Mouse (Mus musculus) gastrocnemius, adult 2 months (tissue): ENCODE data around the gene Pelo. TPM values are rescaled to one million over a fixed set of nuclear protein-coding genes. Genes with fewer than 3 reads are reported as not detected.

Source experiments
- DNase-seq: peaks from one replicate; pipeline ENCODE4 v3.0.0; 2022
- H3K27ac ChIP-seq: fragments of 200-600 bp; 2 replicates; pipeline ENCODE4 v1.8.1; 2022; ENCODE audit warnings: mild to moderate bottlenecking
- H3K4me3 ChIP-seq: fragments of 200-600 bp; 2 replicates; pipeline ENCODE4 v1.8.1; 2022; ENCODE audit warnings: mild to moderate bottlenecking, moderate library complexity
- CTCF ChIP-seq: fragments of 200-600 bp; IDR thresholded peaks from 2 replicates; pipeline ENCODE4 v1.8.1; 2022; ENCODE audit warnings: antibody characterized with exemption, mild to moderate bottlenecking, moderate library complexity
- intact Hi-C: fragments of 180-260 bp; cut with DNase I; formaldehyde crosslinking; loops from one replicate; pipeline ENCODE4 v1.15.1; 2025
- total RNA-seq, 2 experiments: library from RNA; stranded (reverse); gene quantifications; 2 replicates each; pipeline ENCODE4 v1.2.3; 2021

The Pelo gene
- total RNA-seq, 2 experiments from 2014 or later: 10.5 to 10.7 TPM

DNA sequence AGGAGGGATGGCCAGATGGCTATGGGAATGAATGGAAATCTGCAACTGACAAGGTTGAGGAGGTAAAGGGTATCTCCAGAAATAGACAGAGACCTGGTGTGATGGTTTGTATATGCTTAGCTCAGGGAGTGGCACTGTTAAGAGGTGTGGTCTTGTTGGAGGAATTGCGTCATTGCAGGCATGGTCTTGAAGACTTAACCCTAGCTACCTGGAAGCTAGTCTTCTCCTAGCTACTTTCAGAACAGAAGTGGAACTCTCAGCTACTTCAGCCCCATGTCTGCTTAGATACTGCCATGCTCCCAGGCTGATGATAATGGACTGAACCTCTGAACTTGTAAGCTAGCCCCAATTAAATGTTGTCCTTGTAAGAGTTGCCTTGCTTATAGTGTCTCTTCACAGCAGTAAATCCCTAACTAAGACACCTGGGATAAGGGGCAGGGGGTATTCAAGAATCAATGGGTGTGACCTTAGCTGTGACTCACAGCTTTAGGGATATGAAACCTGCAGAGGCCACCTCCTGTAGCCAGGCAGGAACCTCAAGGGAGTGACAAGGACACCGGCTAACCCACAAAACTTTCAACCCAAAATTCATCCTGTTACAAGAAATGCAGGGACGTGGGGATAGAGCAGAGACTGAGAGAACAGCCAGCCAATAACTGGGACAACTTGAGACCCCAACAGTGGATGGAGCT, 27.1 kb upstream of the Pelo start:
- DNase-seq: no peak
- intact Hi-C loops: no loop called here
- H3K27ac ChIP-seq: no peak overlapping the region
- H3K4me3 ChIP-seq: no peak overlapping the region
- no peak for TF ChIP-seq CTCF

DNA sequence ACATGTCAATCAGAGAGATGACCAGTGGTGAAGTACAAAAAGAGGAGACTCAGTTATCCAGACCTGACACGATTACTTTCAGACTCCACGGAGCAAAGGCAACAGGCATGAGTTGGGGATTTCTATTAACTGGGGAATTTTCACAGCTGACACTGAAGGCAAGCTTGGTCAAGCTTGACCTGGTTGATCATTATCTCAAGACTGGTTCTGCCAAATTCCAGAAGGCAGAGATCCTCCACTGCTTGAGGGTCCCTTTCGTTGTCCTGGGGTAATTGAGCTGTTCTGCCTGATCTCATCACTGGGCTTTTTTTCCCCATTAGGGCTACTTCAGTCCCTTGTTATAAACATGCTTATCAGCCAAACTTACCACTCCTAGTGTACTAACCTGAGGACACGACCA, 19.6 kb upstream of the Pelo start:
- no peak for TF ChIP-seq CTCF
- intact Hi-C loops: no loop called here
- no peak overlapping the region for H3K27ac ChIP-seq

DNA sequence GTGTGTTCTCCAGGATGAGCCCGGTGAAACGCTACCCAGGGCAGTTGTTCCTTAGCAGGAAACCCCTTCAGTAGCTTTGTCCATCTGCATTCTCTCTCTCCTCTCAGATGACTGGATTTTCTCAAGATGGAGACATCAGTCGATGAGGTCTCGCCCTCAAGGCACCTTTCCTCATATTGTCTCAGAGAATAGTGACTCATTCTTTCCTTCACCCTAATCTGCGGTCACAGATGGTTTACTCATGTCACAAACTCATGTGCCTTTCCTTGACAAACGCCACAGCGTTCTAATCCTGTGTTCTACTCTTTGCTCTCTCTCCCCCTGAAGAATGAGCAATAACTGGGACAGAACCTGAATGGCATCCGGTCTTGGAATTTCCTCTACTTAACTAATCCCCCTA, 17.4 kb upstream of the Pelo start:
- TF ChIP-seq CTCF: no peak
- DNase-seq: no peak
- Histone ChIP-seq H3K4me3 (no peak overlapping the region), H3K27ac (peak overlapping the region; percentile 73)
- intact Hi-C loops: no loop called here

More for the DNA sequence above, 19.6 kb upstream of the Pelo start:
- no peak overlapping the region for H3K4me3 ChIP-seq
- no peak for DNase-seq

DNA sequence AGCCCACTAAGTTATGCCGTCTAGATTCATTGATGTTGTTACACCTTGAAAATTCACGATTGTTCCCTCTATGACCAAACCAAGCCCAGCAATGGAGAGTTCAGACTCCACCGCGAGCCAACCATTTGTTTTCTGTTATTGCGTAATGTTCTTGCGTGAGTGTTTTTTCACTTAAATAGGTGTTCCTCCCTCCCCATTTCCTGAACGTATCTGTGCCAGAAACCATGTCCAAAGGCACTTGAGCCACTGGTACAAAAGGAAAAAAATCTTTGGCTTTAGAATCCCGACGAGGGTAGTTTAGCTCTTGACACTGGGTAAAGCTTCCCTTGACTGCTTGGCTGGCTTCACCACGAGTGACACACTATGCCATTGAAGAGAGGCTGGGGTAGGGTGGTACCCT, 16.2 kb upstream of the Pelo start:
- TF ChIP-seq CTCF: no peak
- peak; percentile 43 for DNase-seq
- Histone ChIP-seq H3K4me3 (no peak overlapping the region), H3K27ac (peak overlapping the region; percentile 73)
- intact Hi-C loops: no loop called here

DNA sequence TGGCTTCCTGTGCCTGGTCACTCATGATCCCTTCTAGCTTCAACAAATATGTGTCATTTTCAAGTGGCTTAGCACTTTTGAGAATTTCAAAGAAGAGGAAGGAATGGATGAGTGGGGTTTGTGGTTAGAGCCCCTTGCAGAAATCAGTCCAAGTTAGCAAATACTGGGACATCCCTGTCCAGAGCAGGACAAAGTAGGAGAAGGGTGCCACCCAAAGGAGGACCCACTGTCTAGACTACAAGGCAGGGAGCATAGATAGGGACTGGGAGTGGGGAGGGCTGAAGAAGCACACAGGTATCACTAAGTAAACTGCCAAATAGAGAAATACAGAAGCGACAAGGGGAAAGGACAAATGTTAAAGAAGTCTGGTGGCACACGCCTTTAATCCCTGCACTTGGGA, 12.8 kb upstream of the Pelo start:
- Histone ChIP-seq H3K27ac (peak overlapping the region; percentile 58), H3K4me3 (no peak overlapping the region)
- 0 out of 2 replicates have a peak, but pooled peaks have one; percentile 1 for TF ChIP-seq CTCF
- intact Hi-C loops: no loop called here
- DNase-seq: no peak

DNA sequence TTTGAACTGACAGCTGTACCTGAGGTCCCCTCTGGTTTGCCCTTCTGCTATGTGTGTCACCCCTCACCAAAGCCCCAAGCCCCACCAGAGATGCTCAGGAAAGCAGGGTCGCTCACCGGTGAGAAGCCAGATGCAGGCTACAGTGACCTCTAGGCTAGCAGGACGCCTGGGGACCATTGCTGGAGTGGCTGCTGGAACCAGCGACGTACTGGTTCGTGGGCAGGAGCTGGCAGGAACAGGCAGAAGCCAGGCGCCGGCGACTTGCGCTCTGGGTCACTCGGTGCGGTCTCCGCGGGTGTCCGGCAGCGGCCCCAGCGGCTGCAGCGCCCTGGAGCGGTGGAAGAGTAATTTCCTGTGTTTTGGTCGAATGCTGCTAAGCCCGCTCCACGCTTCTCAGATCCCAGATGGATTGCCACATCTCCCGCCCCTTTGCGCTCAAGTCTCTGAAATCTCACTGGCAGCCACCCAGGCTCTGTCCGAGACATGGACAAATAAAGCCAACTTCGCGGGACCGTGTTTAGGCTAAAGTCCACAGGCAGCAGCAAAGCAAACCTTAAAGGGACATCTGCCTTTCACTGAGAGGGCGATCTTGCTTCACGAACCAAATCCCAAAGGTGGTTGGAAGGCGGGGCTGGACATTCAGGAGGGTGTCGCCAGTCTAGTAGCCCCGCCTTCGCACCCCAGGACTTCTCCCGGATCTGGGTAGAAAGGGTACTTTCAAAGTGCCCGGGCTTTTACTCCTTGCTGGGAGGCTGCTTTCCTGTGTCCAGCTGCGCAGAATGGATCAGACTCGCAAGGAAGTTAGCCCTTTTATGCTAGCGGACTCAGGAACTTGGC, 11.6 kb upstream of the Pelo start, which contains the start of the genes Gm49395 and Itga1:
Gene Gm49395 (minus strand): TSS at position 567 of the 837 bp plus-strand sequence.
Gene Itga1 (minus strand): TSS at position 610 of the 837 bp plus-strand sequence.
- Histone ChIP-seq H3K27ac (peak within 1 kb of the TSS; percentile 89), H3K4me3 (peak within 1 kb of the TSS; percentile 82)
- peak; percentile 43 for TF ChIP-seq CTCF
- DNase-seq: peak; percentile 85
- intact Hi-C loops: no loop called here

DNA sequence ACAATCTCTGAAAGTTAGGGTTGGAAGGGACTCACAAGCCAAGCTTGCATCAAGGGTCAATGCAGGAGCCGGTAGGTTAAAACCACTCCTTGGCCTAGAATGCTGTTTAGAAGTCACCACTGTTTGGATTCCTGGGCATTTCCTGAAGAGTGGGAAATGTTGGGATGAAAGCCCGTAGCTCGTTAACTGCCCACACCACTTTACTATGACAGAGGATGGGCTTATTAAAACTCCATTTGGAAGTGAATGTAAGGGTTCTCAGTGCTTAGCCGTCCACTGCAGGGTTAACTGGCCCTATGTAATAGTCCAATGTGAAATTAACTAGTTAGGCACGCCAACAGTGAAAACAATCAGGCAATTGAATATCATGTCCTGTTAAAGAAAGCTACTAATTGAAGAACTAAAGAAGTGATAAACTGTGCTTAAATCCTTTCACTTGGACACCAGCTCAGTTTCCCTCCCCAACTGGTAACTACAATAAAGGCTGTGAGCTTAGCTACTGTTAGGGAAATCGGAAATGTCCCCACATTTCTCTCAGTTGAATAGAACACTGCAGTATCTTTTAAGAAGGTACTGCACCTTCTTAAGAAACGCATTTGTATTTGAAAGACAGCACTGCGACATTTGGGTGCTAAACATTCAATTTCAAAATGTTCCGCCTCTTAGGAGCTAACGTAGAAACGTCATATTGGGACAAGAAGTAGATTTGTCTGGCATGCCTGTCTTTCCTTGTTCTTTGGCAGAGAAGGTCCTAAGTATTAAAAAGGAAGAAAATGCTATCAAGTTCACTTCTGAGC, 10.6 kb upstream of the Pelo start:
- TF ChIP-seq CTCF: no peak
- no peak for DNase-seq
- Histone ChIP-seq H3K27ac (peak overlapping the region; percentile 89), H3K4me3 (peak overlapping the region; percentile 82)
- intact Hi-C loops: no loop called here

DNA sequence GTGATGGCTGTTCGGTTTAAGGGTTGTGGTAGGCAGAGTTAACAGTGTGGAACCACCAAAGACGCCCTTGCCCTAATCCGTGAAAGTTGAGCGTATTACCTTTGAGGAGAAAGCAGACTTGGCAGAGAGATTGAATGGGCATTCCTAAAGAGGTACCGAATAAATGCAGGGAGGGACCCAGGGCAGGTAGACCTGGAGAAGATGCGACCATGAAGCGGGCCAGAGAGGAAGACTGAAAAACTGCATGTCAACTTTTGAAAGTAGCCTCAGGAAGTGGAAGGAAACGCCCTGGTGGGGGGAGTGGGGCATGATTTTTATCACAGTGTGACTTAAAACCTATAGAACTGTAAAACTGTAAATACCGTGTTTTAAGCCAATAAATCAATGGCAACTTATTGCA, 9.4 kb upstream of the Pelo start:
- intact Hi-C loops: no loop called here
- Histone ChIP-seq H3K27ac (peak overlapping the region; percentile 89), H3K4me3 (peak overlapping the region; percentile 82)
- TF ChIP-seq CTCF: no peak
- DNase-seq: no peak

DNA sequence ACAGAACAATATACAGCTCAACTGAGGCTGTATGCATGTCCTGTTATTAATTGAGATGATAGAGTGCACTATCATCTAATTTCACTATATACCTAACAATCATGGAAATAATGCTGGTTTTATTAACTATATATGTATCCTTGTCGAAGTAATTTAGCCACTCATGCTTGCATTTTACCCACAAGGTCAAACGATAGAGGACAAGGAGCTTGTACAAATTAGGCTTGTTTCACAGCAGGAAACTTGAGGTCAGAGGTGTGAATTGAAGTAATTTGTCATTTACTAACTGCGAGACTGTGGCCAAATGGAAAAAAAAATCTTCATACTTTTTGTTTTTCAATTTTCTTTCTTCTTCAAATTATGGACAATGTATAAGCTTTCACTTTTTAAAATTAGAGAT, 8.2 kb upstream of the Pelo start:
- no peak for TF ChIP-seq CTCF
- intact Hi-C loops: no loop called here
- DNase-seq: no peak
- Histone ChIP-seq H3K4me3 (peak overlapping the region; percentile 82), H3K27ac (peak overlapping the region; percentile 89)

DNA sequence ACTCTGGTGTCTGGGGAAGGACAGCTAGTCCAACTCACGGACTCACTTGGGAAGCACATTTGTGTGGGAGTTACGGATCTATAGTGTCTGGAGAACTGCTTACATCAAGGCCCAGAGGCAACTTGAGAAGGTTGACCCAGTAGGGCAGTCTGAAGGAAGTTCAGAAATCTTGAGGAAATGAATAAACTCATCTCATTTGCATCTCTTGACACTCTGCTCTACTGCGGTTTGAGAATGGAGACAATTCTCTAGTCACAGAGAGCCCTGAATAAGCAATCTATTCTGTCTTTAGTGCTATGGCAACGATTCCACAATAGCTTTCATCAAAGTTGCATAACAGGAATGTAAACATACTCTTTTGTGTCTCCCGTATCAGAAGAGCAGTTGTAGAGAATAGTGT, 7.0 kb upstream of the Pelo start:
- Histone ChIP-seq H3K27ac (peak overlapping the region; percentile 57), H3K4me3 (peak overlapping the region; percentile 46)
- no peak for TF ChIP-seq CTCF
- intact Hi-C loops: no loop called here
- DNase-seq: no peak

DNA sequence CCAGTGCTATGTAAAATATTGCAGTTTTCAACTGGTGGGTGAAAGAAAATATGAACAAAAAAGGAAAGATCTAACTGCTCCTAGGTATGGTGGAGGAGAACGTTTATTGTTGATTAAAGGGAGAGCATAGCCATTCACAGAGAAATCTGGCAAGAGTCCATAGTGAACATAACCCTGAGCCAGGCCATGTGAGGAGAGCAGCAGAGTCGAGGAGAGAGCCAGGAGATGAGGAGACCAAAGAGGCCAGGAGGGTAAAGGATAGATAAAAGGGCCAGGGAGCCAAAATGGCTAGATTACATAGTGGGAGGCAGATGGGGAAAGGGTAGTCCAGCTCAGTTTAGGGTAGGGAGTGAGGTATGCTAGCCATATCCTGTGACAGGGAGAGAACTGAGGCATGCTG, 6.2 kb upstream of the Pelo start:
- Histone ChIP-seq H3K27ac (peak overlapping the region; percentile 57; the same call in 1 of the 2 replicates), H3K4me3 (peak overlapping the region; percentile 46)
- intact Hi-C loops: no loop called here
- DNase-seq: no peak
- TF ChIP-seq CTCF: no peak

DNA sequence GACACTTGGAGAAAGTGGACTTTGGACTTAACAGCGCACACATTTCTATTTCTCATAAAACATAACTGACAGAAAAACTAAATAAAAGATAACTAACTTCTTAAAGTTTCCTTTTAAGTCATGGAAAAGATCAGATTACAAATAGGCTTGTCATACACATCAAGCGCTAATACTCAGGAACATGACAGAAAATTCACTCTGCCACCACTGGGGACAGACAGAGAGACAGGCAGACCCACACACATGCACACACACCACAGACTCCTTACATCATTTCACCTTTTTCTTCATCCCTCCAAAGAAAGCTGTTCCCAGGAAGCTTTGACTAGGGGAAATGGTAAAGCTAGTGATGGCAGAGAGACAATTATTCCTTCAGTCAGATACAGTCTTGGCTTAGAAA, 5.4 kb upstream of the Pelo start:
- intact Hi-C loops: no loop called here
- Histone ChIP-seq H3K27ac (no peak overlapping the region), H3K4me3 (no peak overlapping the region)
- DNase-seq: no peak
- TF ChIP-seq CTCF: peak; percentile 20
